Mouse (Mus musculus) hindbrain, embryonic 13.5 days (tissue): Measurements from ENCODE around the gene Adgrd1. TPM values are rescaled to one million over a fixed set of nuclear protein-coding genes. Genes with fewer than 3 reads are reported as not detected.

ENCODE experiments used
- ATAC-seq: fragments of 200-750 bp; cut with Nextera tagmentation; 2 replicates; pipeline ENCODE4 v1.8.0; 2017; ENCODE audit warnings: moderate TSS enrichment; ENCODE audit not compliant: low FRiP score
- H3K27ac ChIP-seq: fragments of 300-500 bp; sonication (generic); 2 replicates; pipeline ENCODE4 v1.5.1; 2015; ENCODE audit warnings: inconsistent platforms, mild to moderate bottlenecking, moderate library complexity
- H3K27me3 ChIP-seq: fragments of 300-500 bp; sonication (generic); 2 replicates; pipeline ENCODE4 v1.6.1; 2015; ENCODE audit warnings: mild to moderate bottlenecking, inconsistent platforms
- H3K36me3 ChIP-seq: fragments of 300-500 bp; sonication (generic); 2 replicates; pipeline ENCODE4 v1.6.1; 2015; ENCODE audit warnings: mild to moderate bottlenecking, inconsistent platforms
- H3K4me1 ChIP-seq: fragments of 300-500 bp; sonication (generic); replicated peaks from 2 replicates; pipeline ENCODE4 v1.6.1; 2015; ENCODE audit warnings: inconsistent platforms
- H3K4me2 ChIP-seq: fragments of 300-500 bp; sonication (generic); 2 replicates; pipeline ENCODE4 v1.6.1; 2015; ENCODE audit warnings: inconsistent platforms, mild to moderate bottlenecking, moderate library complexity
- H3K4me3 ChIP-seq: fragments of 300-500 bp; sonication (generic); 2 replicates; pipeline ENCODE4 v1.5.1; 2015; ENCODE audit warnings: mild to moderate bottlenecking, inconsistent platforms
- H3K9ac ChIP-seq: fragments of 300-500 bp; sonication (generic); 2 replicates; pipeline ENCODE4 v1.6.1; 2015; ENCODE audit warnings: mild to moderate bottlenecking, inconsistent platforms
- H3K9me3 ChIP-seq: fragments of 300-500 bp; sonication (generic); 2 replicates; pipeline ENCODE4 v1.6.1; 2016; ENCODE audit warnings: inconsistent platforms
- WGBS: fragments of 180-500 bp; shearing (Covaris S2); methylation state at CpG from one replicate; pipeline ENCODE4 v1.1.7; 2015; 5-methylcytosine and 5-hydroxymethylcytosine counted together
- polyA plus RNA-seq: library from polyadenylated mRNA; unstranded; fragments of >200 nt; fragmentation: Nextera tagmentation; extraction: Ambion mirVana; gene quantifications from 2 replicates; pipeline ENCODE4 v1.2.1, GENCODE M21; 2015

The Adgrd1 gene
- polyA plus RNA-seq, 1 experiment from 2014 or later = 0.14 TPM

GRCm38 (mm10) chr5:129138576-129138975, 42.0 kb downstream of the Adgrd1 start:
- peak overlapping the region; percentile 60 for H3K27ac ChIP-seq
- H3K4me3 ChIP-seq = no peak overlapping the region
- H3K9me3 ChIP-seq = no peaks in the 10 kb centered on the region
- H3K27me3 ChIP-seq = no peaks in the 10 kb centered on the region
- no peak overlapping the region for H3K4me2 ChIP-seq
- H3K36me3 ChIP-seq = no peaks in the 10 kb centered on the region
- WGBS = 57% methylated on average over 15 of the region's 15 CpGs
- H3K9ac ChIP-seq = no peak overlapping the region
- H3K4me1 ChIP-seq = peaks cover 10% of the 10 kb centered on the region
- ATAC-seq = no peak

GRCm38 (mm10) chr5:129142801-129143200, 46.3 kb downstream of the Adgrd1 start:
- WGBS = 73% methylated on average over 5 of the region's 5 CpGs
- H3K36me3 ChIP-seq = no peaks in the 10 kb centered on the region
- no peak overlapping the region for H3K27ac ChIP-seq
- ATAC-seq = no peak
- H3K9me3 ChIP-seq = no peaks in the 10 kb centered on the region
- no peaks in the 10 kb centered on the region for H3K27me3 ChIP-seq
- peaks cover 10% of the 10 kb centered on the region for H3K4me1 ChIP-seq
- no peak overlapping the region for H3K4me2 ChIP-seq
- no peak overlapping the region for H3K9ac ChIP-seq
- no peak overlapping the region for H3K4me3 ChIP-seq

GRCm38 (mm10) chr5:129145307-129145935, 48.9 kb downstream of the Adgrd1 start:
- Histone ChIP-seq H3K4me1 (peaks cover 5% of the 10 kb centered on the region), H3K27me3 (no peaks in the 10 kb centered on the region), H3K27ac (no peak overlapping the region), H3K4me2 (no peak overlapping the region), H3K9me3 (no peaks in the 10 kb centered on the region), H3K4me3 (no peak overlapping the region), H3K36me3 (no peaks in the 10 kb centered on the region), H3K9ac (no peak overlapping the region)
- no peak for ATAC-seq
- WGBS = 85% methylated on average over 8 of the region's 8 CpGs

GRCm38 (mm10) chr5:129146892-129147509, 50.5 kb downstream of the Adgrd1 start:
- H3K27me3 ChIP-seq = no peaks in the 10 kb centered on the region
- WGBS = 76% methylated on average over 12 of the region's 12 CpGs
- no peak overlapping the region for H3K4me2 ChIP-seq
- no peak for ATAC-seq
- H3K27ac ChIP-seq = no peak overlapping the region
- peaks cover 18% of the 10 kb centered on the region for H3K4me1 ChIP-seq
- H3K36me3 ChIP-seq = no peaks in the 10 kb centered on the region
- H3K9me3 ChIP-seq = no peaks in the 10 kb centered on the region
- no peak overlapping the region for H3K4me3 ChIP-seq
- no peak overlapping the region for H3K9ac ChIP-seq

GRCm38 (mm10) chr5:129148485-129148884, 51.9 kb downstream of the Adgrd1 start:
- H3K36me3 ChIP-seq = no peaks in the 10 kb centered on the region
- H3K9me3 ChIP-seq = no peaks in the 10 kb centered on the region
- no peak overlapping the region for H3K27ac ChIP-seq
- H3K4me3 ChIP-seq = no peak overlapping the region
- H3K4me1 ChIP-seq = peaks cover 19% of the 10 kb centered on the region
- 51% methylated on average over 9 of the region's 9 CpGs for WGBS
- no peak overlapping the region for H3K4me2 ChIP-seq
- no peaks in the 10 kb centered on the region for H3K27me3 ChIP-seq
- no peak for ATAC-seq
- H3K9ac ChIP-seq = no peak overlapping the region

- Histone ChIP-seq H3K9ac (0 out of 2 replicates have a peak overlapping the region, but pooled peaks have one; percentile 43), H3K4me3 (no peak overlapping the region), H3K27ac (peak overlapping the region; percentile 83), H3K4me2 (peak overlapping the region; percentile 16; the same call in 1 of the 2 replicates), H3K36me3 (no peaks in the 10 kb centered on the region), H3K4me1 (peaks cover 41% of the 10 kb centered on the region), H3K9me3 (no peaks in the 10 kb centered on the region), H3K27me3 (no peaks in the 10 kb centered on the region)
- WGBS = 63% methylated on average over 14 of the region's 14 CpGs
- ATAC-seq = no peak
Observed at GRCm38 (mm10) chr5:129155023-129155901, 58.7 kb downstream of the Adgrd1 start.

- H3K4me1 ChIP-seq = peaks cover 37% of the 10 kb centered on the region
- ATAC-seq = peak; percentile 70; the same call in 1 of the 2 replicates
- no peaks in the 10 kb centered on the region for H3K9me3 ChIP-seq
- peak overlapping the region; percentile 16; the same call in 1 of the 2 replicates for H3K4me2 ChIP-seq
- H3K27me3 ChIP-seq = no peaks in the 10 kb centered on the region
- no peaks in the 10 kb centered on the region for H3K36me3 ChIP-seq
- H3K4me3 ChIP-seq = no peak overlapping the region
- peak overlapping the region; percentile 83 for H3K27ac ChIP-seq
- 9% methylated on average over 9 of the region's 9 CpGs for WGBS
- H3K9ac ChIP-seq = peak overlapping the region; percentile 43; the same call in 1 of the 2 replicates
Observed at GRCm38 (mm10) chr5:129155902-129156311, 59.4 kb downstream of the Adgrd1 start.

- H3K9me3 ChIP-seq = no peaks in the 10 kb centered on the region
- no peak overlapping the region for H3K27ac ChIP-seq
- H3K27me3 ChIP-seq = no peaks in the 10 kb centered on the region
- H3K4me3 ChIP-seq = no peak overlapping the region
- H3K4me1 ChIP-seq = peaks cover 13% of the 10 kb centered on the region
- H3K36me3 ChIP-seq = no peaks in the 10 kb centered on the region
- WGBS = 85% methylated on average over 11 of the region's 11 CpGs
- no peak for ATAC-seq
- no peak overlapping the region for H3K9ac ChIP-seq
- no peak overlapping the region for H3K4me2 ChIP-seq
Observed at GRCm38 (mm10) chr5:129161372-129162051, 65.0 kb downstream of the Adgrd1 start.

GRCm38 (mm10) chr5:129163416-129163815, 66.9 kb downstream of the Adgrd1 start:
- peak overlapping the region; percentile 31 for H3K27ac ChIP-seq
- whole genome bisulfite sequencing = 55% methylated on average over 8 of the region's 8 CpGs
- ATAC-seq = no peak
- H3K4me3 ChIP-seq = no peak overlapping the region
- no peaks in the 10 kb centered on the region for H3K36me3 ChIP-seq
- no peaks in the 10 kb centered on the region for H3K9me3 ChIP-seq
- no peaks in the 10 kb centered on the region for H3K27me3 ChIP-seq
- no peak overlapping the region for H3K9ac ChIP-seq
- H3K4me1 ChIP-seq = peaks cover 4% of the 10 kb centered on the region; the same call in 1 of the 2 replicates
- no peak overlapping the region for H3K4me2 ChIP-seq

- no peak overlapping the region for H3K4me3 ChIP-seq
- H3K4me2 ChIP-seq = no peak overlapping the region
- H3K27ac ChIP-seq = no peak overlapping the region
- no peak for ATAC-seq
- H3K4me1 ChIP-seq = peaks cover 5% of the 10 kb centered on the region; the same call in 1 of the 2 replicates
- no peak overlapping the region for H3K9ac ChIP-seq
- 30% methylated on average over 10 of the region's 10 CpGs for WGBS
- H3K9me3 ChIP-seq = no peaks in the 10 kb centered on the region
- no peaks in the 10 kb centered on the region for H3K36me3 ChIP-seq
- H3K27me3 ChIP-seq = no peaks in the 10 kb centered on the region
Observed at GRCm38 (mm10) chr5:129164091-129164490, 67.5 kb downstream of the Adgrd1 start.

GRCm38 (mm10) chr5:129164911-129165584, 68.5 kb downstream of the Adgrd1 start:
- Histone ChIP-seq H3K9me3 (no peaks in the 10 kb centered on the region), H3K4me2 (no peak overlapping the region), H3K27ac (no peak overlapping the region), H3K9ac (no peak overlapping the region), H3K4me3 (no peak overlapping the region), H3K27me3 (no peaks in the 10 kb centered on the region), H3K4me1 (peaks cover 14% of the 10 kb centered on the region), H3K36me3 (no peaks in the 10 kb centered on the region)
- 90% methylated on average over 10 of the region's 10 CpGs for WGBS
- no peak for ATAC-seq
